Mouse (Mus musculus): ENCODE results near the gene Pdk1. TPM values are rescaled to one million over a fixed set of nuclear protein-coding genes. Genes with fewer than 3 reads are reported as not detected.
A peak's percentile ranks its signal among the peaks of the same experiment; 100 is the strongest.
"Not testable (repeated sequence)": the region's sequence is repeated elsewhere in the genome, so short reads cannot be mapped to it uniquely, and the experiment has no call there.

Gene Pdk1
- total and polyA plus RNA-seq, 3 experiments = 28.9 to 170 (median 142) TPM

GRCm38 (mm10) chr2:71898335-71898856, 25.4 kb downstream of the Pdk1 start:
- TF ChIP-seq CTCF (IDR thresholded peaks at IDR 0.05) (peak; percentile 90), EP300 (IDR thresholded peaks at IDR 0.05; ENCODE audit: insufficient read depth, low read depth, low read length) (no peak), POLR2A (IDR thresholded peaks at IDR 0.05; ENCODE audit: insufficient read depth, low read depth, low read length) (no peak)
- WGBS = 53% methylated on average over 8 of the region's 8 CpGs
- Histone ChIP-seq H3K27me3 (ENCODE audit: control insufficient read depth, insufficient read depth, low read length) (no peaks in the 10 kb centered on the region), H3K79me2 (replicated peaks; ENCODE audit: control insufficient read depth, insufficient read depth, low read length) (no peaks in the 10 kb centered on the region), H3K36me3 (ENCODE audit: control insufficient read depth, insufficient read depth, low read length) (no peaks in the 10 kb centered on the region; the same call in 1 of the 2 replicates), H3K27ac (no peak overlapping the region), H3K9ac (ENCODE audit: low read depth, low read length) (no peak overlapping the region), H3K4me3 (no peak overlapping the region), H3K4me1 (ENCODE audit: control insufficient read depth, insufficient read depth, low read length) (no peaks in the 10 kb centered on the region)
- intact Hi-C loops (cut with DNase I) = no loop called here
- no peak for DNase-seq

GRCm38 (mm10) chr2:71899886-71900285, 26.9 kb downstream of the Pdk1 start:
- no peak overlapping the region for H3K9ac ChIP-seq (ENCODE audit: low read depth, low read length)
- DNase-seq = peak; percentile 25 to 43
- no peaks in the 10 kb centered on the region for H3K79me2 ChIP-seq (replicated peaks; ENCODE audit: control insufficient read depth, insufficient read depth, low read length)
- no peaks in the 10 kb centered on the region; the same call in 1 of the 2 replicates for H3K36me3 ChIP-seq (ENCODE audit: control insufficient read depth, insufficient read depth, low read length)
- TF ChIP-seq CTCF (IDR thresholded peaks at IDR 0.05) (no peak), EP300 (IDR thresholded peaks at IDR 0.05; ENCODE audit: insufficient read depth, low read depth, low read length) (0 out of 2 replicates have a peak, but pooled peaks have one; percentile 37)
- H3K27ac ChIP-seq = peak overlapping the region; percentile 45
- H3K4me3 ChIP-seq = no peak overlapping the region
- intact Hi-C loops (cut with DNase I) = no loop called here
- 63% methylated on average over 15 of the region's 15 CpGs for WGBS
- no peaks in the 10 kb centered on the region for H3K4me1 ChIP-seq (ENCODE audit: control insufficient read depth, insufficient read depth, low read length)
- H3K27me3 ChIP-seq (ENCODE audit: control insufficient read depth, insufficient read depth, low read length) = no peaks in the 10 kb centered on the region

GRCm38 (mm10) chr2:71905154-71905553, 32.1 kb downstream of the Pdk1 start:
- no peaks in the 10 kb centered on the region for H3K4me1 ChIP-seq (ENCODE audit: control insufficient read depth, insufficient read depth, low read length)
- no peak overlapping the region for H3K27ac ChIP-seq
- H3K36me3 ChIP-seq (ENCODE audit: control insufficient read depth, insufficient read depth, low read length) = no peaks in the 10 kb centered on the region
- intact Hi-C loops (cut with DNase I) = no loop called here
- DNase-seq = no peak
- H3K27me3 ChIP-seq (ENCODE audit: control insufficient read depth, insufficient read depth, low read length) = no peaks in the 10 kb centered on the region
- H3K4me3 ChIP-seq = no peak overlapping the region
- TF ChIP-seq CTCF (IDR thresholded peaks at IDR 0.05) (no peak), POLR2A (IDR thresholded peaks at IDR 0.05; ENCODE audit: insufficient read depth, low read depth, low read length) (no peak), EP300 (IDR thresholded peaks at IDR 0.05; ENCODE audit: insufficient read depth, low read depth, low read length) (no peak)
- H3K79me2 ChIP-seq (replicated peaks; ENCODE audit: control insufficient read depth, insufficient read depth, low read length) = no peaks in the 10 kb centered on the region
- H3K9ac ChIP-seq (ENCODE audit: low read depth, low read length) = no peak overlapping the region
- 57% methylated on average over 7 of the region's 7 CpGs for WGBS

- H3K27ac ChIP-seq; H3K9ac ChIP-seq (ENCODE audit: low read depth, low read length); H3K27me3 ChIP-seq (ENCODE audit: control insufficient read depth, insufficient read depth, low read length); DNase-seq; intact Hi-C loops (cut with DNase I); H3K36me3 ChIP-seq (ENCODE audit: control insufficient read depth, insufficient read depth, low read length); H3K4me1 ChIP-seq (ENCODE audit: control insufficient read depth, insufficient read depth, low read length); H3K79me2 ChIP-seq (replicated peaks; ENCODE audit: control insufficient read depth, insufficient read depth, low read length); H3K4me3 ChIP-seq: not testable (repeated sequence)
- 92% methylated on average over 8 of the region's 8 CpGs for WGBS
Measured at GRCm38 (mm10) chr2:71906356-71906755, 33.3 kb downstream of the Pdk1 start.

GRCm38 (mm10) chr2:71913911-71914310, 40.9 kb downstream of the Pdk1 start:
- WGBS = 68% methylated on average over 10 of the region's 10 CpGs
- no peak overlapping the region for H3K4me3 ChIP-seq
- intact Hi-C loops (cut with DNase I) = no loop called here
- no peak overlapping the region for H3K9ac ChIP-seq (ENCODE audit: low read depth, low read length)
- no peaks in the 10 kb centered on the region for H3K79me2 ChIP-seq (replicated peaks; ENCODE audit: control insufficient read depth, insufficient read depth, low read length)
- no peaks in the 10 kb centered on the region for H3K27me3 ChIP-seq (ENCODE audit: control insufficient read depth, insufficient read depth, low read length)
- H3K27ac ChIP-seq = no peak overlapping the region
- TF ChIP-seq EP300 (IDR thresholded peaks at IDR 0.05; ENCODE audit: insufficient read depth, low read depth, low read length) = no peak
- TF ChIP-seq CTCF (IDR thresholded peaks at IDR 0.05) = no peak
- no peak for TF ChIP-seq POLR2A (IDR thresholded peaks at IDR 0.05; ENCODE audit: insufficient read depth, low read depth, low read length)
- H3K36me3 ChIP-seq (ENCODE audit: control insufficient read depth, insufficient read depth, low read length) = no peaks in the 10 kb centered on the region
- DNase-seq = no peak
- H3K4me1 ChIP-seq (ENCODE audit: control insufficient read depth, insufficient read depth, low read length) = no peaks in the 10 kb centered on the region

GRCm38 (mm10) chr2:71919227-71919647, 46.2 kb downstream of the Pdk1 start:
- intact Hi-C loops (cut with DNase I) = no loop called here
- H3K27me3 ChIP-seq (ENCODE audit: control insufficient read depth, insufficient read depth, low read length) = no peaks in the 10 kb centered on the region
- H3K27ac ChIP-seq = no peak overlapping the region
- WGBS = 66% methylated on average over 11 of the region's 11 CpGs
- TF ChIP-seq EP300 (IDR thresholded peaks at IDR 0.05; ENCODE audit: insufficient read depth, low read depth, low read length) (no peak), CTCF (IDR thresholded peaks at IDR 0.05) (no peak), POLR2A (IDR thresholded peaks at IDR 0.05; ENCODE audit: insufficient read depth, low read depth, low read length) (no peak)
- DNase-seq = no peak
- no peak overlapping the region for H3K4me3 ChIP-seq
- no peaks in the 10 kb centered on the region for H3K79me2 ChIP-seq (replicated peaks; ENCODE audit: control insufficient read depth, insufficient read depth, low read length)
- H3K4me1 ChIP-seq (ENCODE audit: control insufficient read depth, insufficient read depth, low read length) = no peaks in the 10 kb centered on the region
- H3K36me3 ChIP-seq (ENCODE audit: control insufficient read depth, insufficient read depth, low read length) = no peaks in the 10 kb centered on the region
- H3K9ac ChIP-seq (ENCODE audit: low read depth, low read length) = no peak overlapping the region

- H3K79me2 ChIP-seq (replicated peaks; ENCODE audit: control insufficient read depth, insufficient read depth, low read length); DNase-seq; H3K4me3 ChIP-seq; H3K27me3 ChIP-seq (ENCODE audit: control insufficient read depth, insufficient read depth, low read length); H3K4me1 ChIP-seq (ENCODE audit: control insufficient read depth, insufficient read depth, low read length); intact Hi-C loops (cut with DNase I); H3K27ac ChIP-seq; H3K36me3 ChIP-seq (ENCODE audit: control insufficient read depth, insufficient read depth, low read length); H3K9ac ChIP-seq (ENCODE audit: low read depth, low read length): not testable (repeated sequence)
- 90% methylated on average over 2 of the region's 2 CpGs for WGBS
Measured at GRCm38 (mm10) chr2:71924931-71925330, 51.9 kb downstream of the Pdk1 start.

Measured in heart, adult 2 months (tissue).